Mouse (Mus musculus): ENCODE results near the gene Sys1. TPM values are rescaled to one million over a fixed set of nuclear protein-coding genes. Genes with fewer than 3 reads are reported as not detected.

Gene Sys1
- total RNA-seq, 2 experiments from 2014 or later: 39.1 to 44.7 TPM

- DNase-seq (ENCODE audit: low spot score in 2 of 2): no peak
Observed at GRCm38 (mm10) chr2:164433278-164433895, 23.4 kb upstream of the Sys1 start.

- DNase-seq (ENCODE audit: low spot score in 2 of 2): no peak
Observed at GRCm38 (mm10) chr2:164434681-164435080, 22.1 kb upstream of the Sys1 start.

GRCm38 (mm10) chr2:164435216-164436090 is 21.3 kb upstream of the Sys1 start:
- DNase-seq (ENCODE audit: low spot score in 2 of 2): no peak

GRCm38 (mm10) chr2:164436215-164436913 is 20.4 kb upstream of the Sys1 start:
- DNase-seq (ENCODE audit: low spot score in 2 of 2): peak; percentile 44 to 55

- no peak for DNase-seq (ENCODE audit: low spot score in 2 of 2)
Observed at GRCm38 (mm10) chr2:164436961-164437360, 19.8 kb upstream of the Sys1 start.

- no peak for DNase-seq (ENCODE audit: low spot score in 2 of 2)
Observed at GRCm38 (mm10) chr2:164437710-164438109, 19.1 kb upstream of the Sys1 start.

- DNase-seq (ENCODE audit: low spot score in 2 of 2): no peak
Observed at GRCm38 (mm10) chr2:164438257-164438656, 18.5 kb upstream of the Sys1 start.

GRCm38 (mm10) chr2:164439001-164439421 is 17.8 kb upstream of the Sys1 start:
- peak in 1 of 2 experiments; percentile 73 for DNase-seq (ENCODE audit: low spot score in 2 of 2)

GRCm38 (mm10) chr2:164440314-164440713 is 16.4 kb upstream of the Sys1 start:
- no peak for DNase-seq (ENCODE audit: low spot score in 2 of 2)

- no peak for DNase-seq (ENCODE audit: low spot score in 2 of 2)
Observed at GRCm38 (mm10) chr2:164441155-164441554, 15.6 kb upstream of the Sys1 start.

GRCm38 (mm10) chr2:164441731-164442130 is 15.0 kb upstream of the Sys1 start:
- DNase-seq (ENCODE audit: low spot score in 2 of 2): no peak

GRCm38 (mm10) chr2:164442315-164443050 is 14.3 kb upstream of the Sys1 start:
- DNase-seq (ENCODE audit: low spot score in 2 of 2): no peak

- peak; percentile 71 to 76 for DNase-seq (ENCODE audit: low spot score in 2 of 2)
Observed at GRCm38 (mm10) chr2:164443051-164443437, 13.7 kb upstream of the Sys1 start.

- no peak for DNase-seq (ENCODE audit: low spot score in 2 of 2)
Observed at GRCm38 (mm10) chr2:164443460-164444000, 13.2 kb upstream of the Sys1 start, which contains the start of gene Sdc4. Gene Sdc4 (minus strand): TSS chr2:164443887.

- DNase-seq (ENCODE audit: low spot score in 2 of 2): no peak
Observed at GRCm38 (mm10) chr2:164444701-164445100, 12.1 kb upstream of the Sys1 start.

GRCm38 (mm10) chr2:164445399-164446085 is 11.2 kb upstream of the Sys1 start:
- DNase-seq (ENCODE audit: low spot score in 2 of 2): no peak

- no peak for DNase-seq (ENCODE audit: low spot score in 2 of 2)
Observed at GRCm38 (mm10) chr2:164446086-164446469, 10.7 kb upstream of the Sys1 start.

GRCm38 (mm10) chr2:164448140-164448539 is 8.6 kb upstream of the Sys1 start:
- DNase-seq (ENCODE audit: low spot score in 2 of 2): no peak

- no peak for DNase-seq (ENCODE audit: low spot score in 2 of 2)
Observed at GRCm38 (mm10) chr2:164448921-164449320, 7.8 kb upstream of the Sys1 start.

- DNase-seq (ENCODE audit: low spot score in 2 of 2): no peak
Observed at GRCm38 (mm10) chr2:164449341-164450042, 7.3 kb upstream of the Sys1 start.
